In genomic region chr5:116592049-116592800, GRCm38 (mm10) we compare ENCODE assay signal across 8 mouse cellular contexts. TPM values are rescaled to one million over a fixed set of nuclear protein-coding genes. Genes with fewer than 3 reads are reported as not detected.
DNase-seq lines count a peak whose midpoint lies in the region; ATAC-seq and TF ChIP-seq lines count a peak whose summit lies in the region.

No protein-coding gene starts in this region.

- no peak for TF ChIP-seq CTCF in liver, postnatal 0 days (IDR thresholded peaks at IDR 0.05; ENCODE audit: low read depth)

- no peak for TF ChIP-seq EP300 in liver, postnatal 0 days (IDR thresholded peaks at IDR 0.05; ENCODE audit: low read depth)

- no peak overlapping the region for H3K27ac ChIP-seq in liver, embryonic 12.5 days
- H3K27ac ChIP-seq in liver, postnatal 0 days (ENCODE audit: low read depth) = no peak overlapping the region
- peak overlapping the region; percentile 90 for H3K27ac ChIP-seq in forebrain, embryonic 10.5 days
- H3K27ac ChIP-seq in limb, embryonic 13.5 days = no peak overlapping the region
- H3K27ac ChIP-seq in stomach, embryonic 14.5 days (ENCODE audit: low read length) = no peak overlapping the region

- peaks cover 43% of the 10 kb centered on the region for H3K27me3 ChIP-seq in liver, embryonic 12.5 days (replicated peaks)
- H3K27me3 ChIP-seq in liver, postnatal 0 days (ENCODE audit: insufficient read depth, low read length) = peaks cover 26% of the 10 kb centered on the region
- peaks cover 60% of the 10 kb centered on the region for H3K27me3 ChIP-seq in forebrain, embryonic 10.5 days (ENCODE audit: poor library complexity, severe bottlenecking)
- H3K27me3 ChIP-seq in limb, embryonic 13.5 days = peaks cover 65% of the 10 kb centered on the region
- H3K27me3 ChIP-seq in stomach, embryonic 14.5 days (ENCODE audit: control insufficient read depth, insufficient read depth, low read length) = peaks cover 34% of the 10 kb centered on the region

- no peaks in the 10 kb centered on the region for H3K9me3 ChIP-seq in liver, embryonic 12.5 days (replicated peaks)
- 0 out of 2 replicates have a peak, but pooled peaks cover 3% of the 10 kb centered on the region for H3K9me3 ChIP-seq in liver, postnatal 0 days (ENCODE audit: low read length)
- H3K9me3 ChIP-seq in forebrain, embryonic 10.5 days = peaks cover 3% of the 10 kb centered on the region; the same call in 1 of the 2 replicates
- H3K9me3 ChIP-seq in limb, embryonic 13.5 days = 0 out of 2 replicates have a peak, but pooled peaks cover 4% of the 10 kb centered on the region
- H3K9me3 ChIP-seq in stomach, embryonic 14.5 days (ENCODE audit: control insufficient read depth, low read depth, low read length) = peaks cover 4% of the 10 kb centered on the region; the same call in 1 of the 2 replicates

- H3K4me1 ChIP-seq in liver, embryonic 12.5 days = no peaks in the 10 kb centered on the region
- no peaks in the 10 kb centered on the region for H3K4me1 ChIP-seq in liver, postnatal 0 days (ENCODE audit: insufficient read depth)
- peaks cover 62% of the 10 kb centered on the region for H3K4me1 ChIP-seq in forebrain, embryonic 10.5 days
- H3K4me1 ChIP-seq in limb, embryonic 13.5 days = no peaks in the 10 kb centered on the region
- H3K4me1 ChIP-seq in stomach, embryonic 14.5 days (ENCODE audit: control insufficient read depth, insufficient read depth, low read length) = 0 out of 2 replicates have a peak, but pooled peaks cover 2% of the 10 kb centered on the region

- peak overlapping the region; percentile 38 for H3K4me2 ChIP-seq in liver, embryonic 12.5 days
- H3K4me2 ChIP-seq in liver, postnatal 0 days (ENCODE audit: low read depth, low read length) = no peak overlapping the region
- peak overlapping the region; percentile 47 for H3K4me2 ChIP-seq in limb, embryonic 13.5 days (replicated peaks)
- H3K4me2 ChIP-seq in stomach, embryonic 14.5 days (replicated peaks; ENCODE audit: low read depth, low read length) = peak overlapping the region; percentile 33

- WGBS in liver, embryonic 12.5 days (ENCODE audit: insufficient replicate concordance) = 3% methylated on average over 32 of the region's 32 CpGs
- 2% methylated on average over 32 of the region's 32 CpGs for WGBS in liver, postnatal 0 days (ENCODE audit: insufficient replicate concordance)
- under 1% methylated on average over 32 of the region's 32 CpGs for WGBS in forebrain, embryonic 10.5 days
- WGBS in limb, embryonic 13.5 days = 1% methylated on average over 32 of the region's 32 CpGs
- WGBS in stomach, embryonic 14.5 days = under 1% methylated on average over 32 of the region's 32 CpGs

- H3K4me3 ChIP-seq in liver, embryonic 12.5 days = no peak overlapping the region
- no peak overlapping the region for H3K4me3 ChIP-seq in liver, postnatal 0 days (ENCODE audit: low read depth, low read length)
- H3K4me3 ChIP-seq in forebrain, embryonic 10.5 days = peak overlapping the region; percentile 63
- peak overlapping the region; percentile 19 for H3K4me3 ChIP-seq in limb, embryonic 13.5 days
- peak overlapping the region; percentile 19 for H3K4me3 ChIP-seq in stomach, embryonic 14.5 days (ENCODE audit: low read depth, low read length)

- H3K9ac ChIP-seq in liver, embryonic 12.5 days = no peak overlapping the region
- no peak overlapping the region for H3K9ac ChIP-seq in liver, postnatal 0 days (replicated peaks)
- H3K9ac ChIP-seq in limb, embryonic 13.5 days = no peak overlapping the region
- H3K9ac ChIP-seq in stomach, embryonic 14.5 days (replicated peaks; ENCODE audit: low read depth, low read length) = no peak overlapping the region

- H3K36me3 ChIP-seq in liver, embryonic 12.5 days = no peaks in the 10 kb centered on the region
- no peaks in the 10 kb centered on the region for H3K36me3 ChIP-seq in liver, postnatal 0 days (replicated peaks; ENCODE audit: insufficient read depth, low read length)
- H3K36me3 ChIP-seq in forebrain, embryonic 10.5 days (replicated peaks) = no peaks in the 10 kb centered on the region
- H3K36me3 ChIP-seq in limb, embryonic 13.5 days = no peaks in the 10 kb centered on the region
- no peaks in the 10 kb centered on the region for H3K36me3 ChIP-seq in stomach, embryonic 14.5 days (ENCODE audit: control insufficient read depth, insufficient read depth, low read length)

- no peak for DNase-seq in liver, postnatal 0 days
- peak; percentile 75 for DNase-seq in forebrain, embryonic 10.5 days (ENCODE audit: extremely low spot score, low spot score)
- no peak for DNase-seq in spleen, postnatal 14 days (ENCODE audit: low spot score in 2 of 2)
- DNase-seq in adrenal gland, postnatal 10 days = no peak
- no peak for DNase-seq in B cell, adult 2 months

- ATAC-seq in liver, embryonic 12.5 days = no peak
- no peak for ATAC-seq in liver, postnatal 0 days
- no peak for ATAC-seq in limb, embryonic 13.5 days (ENCODE audit: low FRiP score, low read depth)
- no peak for ATAC-seq in stomach, embryonic 14.5 days (ENCODE audit: insufficient number of reproducible peaks, insufficient read depth, low FRiP score, low read depth)

RNA-seq across cellular contexts. Expression of gene Srrm4, which starts 0.6 kb away (rescaled TPM):
- 0.07 and 0.20 TPM in 2 replicates for polyA plus RNA-seq in liver, embryonic 12.5 days (2016; fragmentation: Nextera tagmentation; extraction: Ambion mirVana)
- polyA plus RNA-seq in liver, postnatal 0 days (2015; fragmentation: Nextera tagmentation; extraction: Ambion mirVana) = 0.65 and 1.0 TPM in 2 replicates
- 4.9 and 6.4 TPM in 2 replicates for polyA plus RNA-seq in forebrain, embryonic 10.5 days (2016; fragmentation: Nextera tagmentation; extraction: Ambion mirVana)
- 0.25 and 0.52 TPM in 2 replicates for polyA plus RNA-seq in limb, embryonic 13.5 days (2015; fragmentation: Nextera tagmentation; extraction: Ambion mirVana)
- 2.2 and 2.4 TPM in 2 replicates for polyA plus RNA-seq in stomach, embryonic 14.5 days (2014; fragmentation: Nextera tagmentation; extraction: Ambion mirVana)
- 1 to 10 TPM; 2.8 to 2.9 TPM for total RNA-seq in adrenal gland, postnatal 10 days (2021)

Comparison
In these comparisons a context has a peak if more than half of its experiments do, and no peak if none do; other contexts are left out.
1. H3K4me3 ChIP-seq: peak in forebrain, embryonic 10.5 days (single experiment), limb, embryonic 13.5 days (single experiment) and stomach, embryonic 14.5 days (single experiment); none in liver, embryonic 12.5 days (single experiment) and liver, postnatal 0 days (single experiment).